Mouse (Mus musculus) 3T3-L1 (cell line): ENCODE results near the gene Gm9913.

Source experiments
- DNase-seq: peaks from one replicate; pipeline ENCODE4 v3.0.0-alpha.2; 2015; ENCODE audit warnings: low read depth, low spot score

The Gm9913 gene

DNA sequence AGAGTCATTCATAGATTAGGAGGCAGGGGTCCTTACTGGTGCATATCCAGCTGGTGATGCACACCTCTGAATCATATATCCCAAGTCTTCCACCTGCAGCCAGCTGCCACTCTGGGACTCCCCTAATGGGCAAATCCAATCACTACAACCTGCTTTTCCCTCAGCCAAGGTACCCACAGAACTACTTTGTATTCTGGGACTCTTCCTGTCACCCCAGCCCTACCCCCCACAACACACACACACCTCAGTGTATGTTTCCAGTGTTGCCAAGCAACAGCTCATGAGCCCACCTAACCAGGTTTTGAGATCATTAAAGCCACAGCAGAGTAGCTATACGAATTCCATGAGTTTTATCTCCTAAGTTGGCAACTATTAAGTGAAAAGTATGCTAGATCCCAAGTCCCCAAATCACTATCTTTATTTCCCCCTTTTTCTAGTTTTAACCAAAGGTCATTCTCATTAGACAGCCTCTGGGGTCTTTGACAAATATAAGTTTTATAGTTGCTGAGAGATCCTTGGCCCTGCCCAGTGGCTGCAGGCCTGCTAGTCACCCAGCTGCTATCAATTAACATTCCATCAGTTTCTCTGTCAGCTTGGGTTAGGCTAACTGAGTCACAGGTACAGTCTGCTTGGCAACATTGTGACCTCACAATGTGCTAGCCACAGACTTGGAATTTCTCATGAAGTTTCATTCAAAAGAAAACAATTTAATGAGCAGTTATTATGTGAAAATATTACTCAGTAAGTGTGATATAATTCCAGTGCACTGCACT is 44.1 kb downstream of the Gm9913 start:
- peak; percentile 89 for DNase-seq

DNA sequence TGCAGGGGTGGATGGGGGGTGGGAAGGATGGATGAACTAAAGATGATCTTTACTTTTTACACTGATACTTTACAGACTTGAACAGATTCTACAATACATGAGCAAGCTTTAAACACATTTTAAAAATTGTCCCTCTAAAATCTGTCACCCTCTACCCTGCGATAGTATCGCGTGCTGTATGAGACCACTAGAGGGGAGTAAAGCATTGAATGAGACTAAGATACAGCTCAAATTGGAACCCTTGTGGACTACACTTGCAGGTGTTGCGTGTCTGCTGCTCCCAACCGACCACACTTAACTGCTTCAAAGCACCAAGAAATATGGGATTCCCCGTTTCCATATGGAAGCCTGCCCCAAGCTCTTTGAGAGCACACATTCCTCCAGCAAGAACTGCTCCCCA is 50.9 kb downstream of the Gm9913 start:
- no peak for DNase-seq
